Mouse (Mus musculus) CH12.LX (cell line): ENCODE data around the gene Il20rb. TPM values are rescaled to one million over a fixed set of nuclear protein-coding genes. Genes with fewer than 3 reads are reported as not detected.

Experiments
- DNase-seq: peaks from one replicate; pipeline ENCODE4 v3.0.0-alpha.2; 2013; ENCODE audit errors: extremely low read depth
- H3K27ac ChIP-seq: 2 replicates; pipeline ENCODE4 v1.5.1; 2012; ENCODE audit warnings: low read depth, mild to moderate bottlenecking, control low read depth, moderate library complexity; ENCODE audit not compliant: insufficient read depth
- H3K27me3 ChIP-seq: replicated peaks from 2 replicates; pipeline ENCODE3; 2012; ENCODE audit warnings: inconsistent platforms
- H3K36me3 ChIP-seq, 2 experiments: replicated peaks in 1 of 2; 2 replicates each; pipeline versions ENCODE3 to v1.6.1; 2012; ENCODE audit warnings: inconsistent platforms in 1 of 2, low read length in 1 of 2, mild to moderate bottlenecking in 1 of 2, mixed read lengths in 1 of 2, moderate library complexity in 1 of 2; ENCODE audit not compliant: control insufficient read depth in 1 of 2, insufficient read depth in 1 of 2
- H3K4me1 ChIP-seq, 2 experiments: 2 replicates each; pipeline ENCODE4 v1.6.1; 2012; ENCODE audit warnings: inconsistent platforms in 1 of 2, moderate library complexity in 1 of 2; ENCODE audit not compliant: insufficient read depth in 2 of 2, control insufficient read depth in 1 of 2
- H3K4me2 ChIP-seq: 2 replicates; pipeline ENCODE4 v1.6.1; 2012; ENCODE audit warnings: low read depth, mild to moderate bottlenecking, control low read depth; ENCODE audit not compliant: poor library complexity, insufficient read depth, severe bottlenecking
- H3K4me3 ChIP-seq, 3 experiments: fragments of 150-350 bp in 1 of 3; sonication (generic) in 1 of 3; replicated peaks in 1 of 3; 2 replicates each; pipeline versions ENCODE3 to v1.5.1; 2011 to 2012; ENCODE audit warnings: low read depth in 2 of 3, low read length in 2 of 3, mild to moderate bottlenecking in 2 of 3, moderate library complexity in 2 of 3, control low read depth in 1 of 3, improper control_type of control experiment in 1 of 3, inconsistent platforms in 1 of 3, mixed read lengths in 1 of 3; ENCODE audit not compliant: poor library complexity in 1 of 3
- H3K79me2 ChIP-seq: replicated peaks from 2 replicates; pipeline ENCODE4 v1.6.1; 2012; ENCODE audit warnings: mild to moderate bottlenecking, moderate library complexity; ENCODE audit not compliant: control insufficient read depth, poor library complexity, insufficient read depth, severe bottlenecking; ENCODE audit errors: extremely low read depth
- H3K9ac ChIP-seq: 2 replicates; pipeline ENCODE4 v1.6.1; 2012; ENCODE audit warnings: low read depth, mild to moderate bottlenecking, control low read depth, moderate library complexity; ENCODE audit not compliant: insufficient read depth
- H3K9me3 ChIP-seq: replicated peaks from 2 replicates; pipeline ENCODE3; 2012; ENCODE audit warnings: low read length, inconsistent platforms, mixed read lengths
- BHLHE40 ChIP-seq: IDR thresholded peaks from 2 replicates; pipeline ENCODE4 v1.6.1; 2011; ENCODE audit warnings: mild to moderate bottlenecking, low read depth, low read length, improper control_type of control experiment
- CHD1 ChIP-seq: IDR thresholded peaks from 2 replicates; pipeline ENCODE4 v1.6.1; 2012; ENCODE audit warnings: low read depth, low read length, improper control_type of control experiment, inconsistent platforms
- ELF1 ChIP-seq: IDR thresholded peaks from 2 replicates; pipeline ENCODE4 v1.6.1; 2014; ENCODE audit warnings: low read depth, mild to moderate bottlenecking, inconsistent platforms, low read length, improper control_type of control experiment
- EP300 ChIP-seq: IDR thresholded peaks from 2 replicates; pipeline ENCODE4 v1.6.1; 2011; ENCODE audit warnings: low read length, improper control_type of control experiment
- ETS1 ChIP-seq: conservative IDR thresholded peaks from 2 replicates; pipeline ENCODE4 v1.6.1; 2012; ENCODE audit warnings: low read depth, mild to moderate bottlenecking, inconsistent platforms, low read length, improper control_type of control experiment, moderate library complexity
- GABPA ChIP-seq: IDR thresholded peaks from 2 replicates; pipeline ENCODE4 v1.6.1; 2012; ENCODE audit warnings: low read depth, low read length, improper control_type of control experiment, inconsistent platforms; ENCODE audit not compliant: insufficient replicate concordance
- JUN ChIP-seq: IDR thresholded peaks from 2 replicates; pipeline ENCODE4 v1.6.1; 2011; ENCODE audit warnings: low read depth, mild to moderate bottlenecking, low read length, improper control_type of control experiment, moderate library complexity; ENCODE audit not compliant: insufficient read depth
- JUND ChIP-seq: conservative IDR thresholded peaks from 2 replicates; pipeline ENCODE4 v1.6.1; 2011; ENCODE audit warnings: low read depth, low read length, improper control_type of control experiment
- KAT2A ChIP-seq: IDR thresholded peaks from 2 replicates; pipeline ENCODE4 v1.6.1; 2012; ENCODE audit warnings: low read length, improper control_type of control experiment, inconsistent platforms; ENCODE audit not compliant: insufficient replicate concordance
- MAFK ChIP-seq: IDR thresholded peaks from 2 replicates; pipeline ENCODE4 v1.6.1; 2011; ENCODE audit warnings: low read length, improper control_type of control experiment; ENCODE audit not compliant: insufficient replicate concordance
- MAZ ChIP-seq: IDR thresholded peaks from 2 replicates; pipeline ENCODE4 v1.6.1; 2012; ENCODE audit warnings: low read depth, mild to moderate bottlenecking, inconsistent platforms, low read length, improper control_type of control experiment, moderate library complexity
- MEF2A ChIP-seq: IDR thresholded peaks from 2 replicates; pipeline ENCODE4 v1.6.1; 2014; ENCODE audit warnings: low read depth, mild to moderate bottlenecking, inconsistent platforms, low read length, improper control_type of control experiment, borderline replicate concordance
- NRF1 ChIP-seq: IDR thresholded peaks from 2 replicates; pipeline ENCODE4 v1.6.1; 2014; ENCODE audit warnings: low read depth, mild to moderate bottlenecking, inconsistent platforms, low read length, improper control_type of control experiment, moderate library complexity
- PAX5 ChIP-seq: IDR thresholded peaks from 2 replicates; pipeline ENCODE4 v1.6.1; 2012; ENCODE audit warnings: low read length, inconsistent platforms, mixed read lengths
- POLR2AphosphoS2 ChIP-seq: IDR thresholded peaks from 2 replicates; pipeline ENCODE4 v1.6.1; 2011; ENCODE audit warnings: low read depth, low read length, improper control_type of control experiment
- RCOR1 ChIP-seq: conservative IDR thresholded peaks from 2 replicates; pipeline ENCODE4 v1.6.1; 2012; ENCODE audit warnings: low read depth, mild to moderate bottlenecking, inconsistent platforms, low read length, improper control_type of control experiment
- SMC3 ChIP-seq: IDR thresholded peaks from 2 replicates; pipeline ENCODE4 v1.6.1; 2011; ENCODE audit warnings: low read depth, low read length, improper control_type of control experiment
- TCF12 ChIP-seq: IDR thresholded peaks from 2 replicates; pipeline ENCODE4 v1.6.1; 2014; ENCODE audit warnings: low read depth, mild to moderate bottlenecking, inconsistent platforms, low read length, improper control_type of control experiment
- UBTF ChIP-seq: IDR thresholded peaks from 2 replicates; pipeline ENCODE4 v1.6.1; 2012; ENCODE audit warnings: low read depth, mild to moderate bottlenecking, inconsistent platforms, low read length, improper control_type of control experiment, moderate library complexity
- USF1 ChIP-seq: IDR thresholded peaks from 2 replicates; pipeline ENCODE4 v1.6.1; 2014; ENCODE audit warnings: low read depth, mild to moderate bottlenecking, inconsistent platforms, low read length, improper control_type of control experiment
- USF2 ChIP-seq: conservative IDR thresholded peaks from 2 replicates; pipeline ENCODE4 v1.6.1; 2011; ENCODE audit warnings: low read depth, low read length, improper control_type of control experiment
- ZKSCAN1 ChIP-seq: IDR thresholded peaks from 2 replicates; pipeline ENCODE4 v1.6.1; 2012; ENCODE audit warnings: low read depth, inconsistent platforms, low read length, improper control_type of control experiment, borderline replicate concordance
- ZMIZ1 ChIP-seq: IDR thresholded peaks from 2 replicates; pipeline ENCODE4 v1.6.1; 2012; ENCODE audit warnings: low read depth, mild to moderate bottlenecking, inconsistent platforms, low read length, improper control_type of control experiment
- ZNF384 ChIP-seq: IDR thresholded peaks from 2 replicates; pipeline ENCODE4 v1.6.1; 2012; ENCODE audit warnings: low read depth, low read length, improper control_type of control experiment, inconsistent platforms
- dilution Hi-C: fragments of 300-500 bp; cut with MboI; formaldehyde crosslinking; loops from 2 replicates; pipeline ENCODE4 v1.14.3; 2020; ENCODE audit warnings: low sequenced_read_pairs; ENCODE audit not compliant: extremely low pct_unique_long_range_greater_than_20kb, extremely low pct_ligation_motif_present
- in situ Hi-C: fragments of 300-500 bp; cut with MboI; formaldehyde crosslinking; loops from 3 replicates; pipeline ENCODE4 v1.14.3; 2019; ENCODE audit warnings: low sequenced_read_pairs, low pct_ligation_motif_present, low pct_unique_long_range_greater_than_20kb, mixed read lengths
- polyA plus RNA-seq: library from polyadenylated mRNA; unstranded; fragments of >175 nt; gene quantifications from 2 replicates; pipeline ENCODE4 v1.2.1, GENCODE M21; 2012; ENCODE audit warnings: low read depth; ENCODE audit not compliant: insufficient read length
- total RNA-seq, 2 experiments: library from RNA; depleted of rRNA; stranded (reverse); fragments of 300-350 nt in 1 of 2; fragments of >200 nt in 1 of 2; gene quantifications; 2 replicates each; pipeline ENCODE4 v1.2.3; 2012 to 2014

The Il20rb gene
- total and polyA plus RNA-seq, 3 experiments = 0.42 to 3.1 (median 1.2) TPM

DNA sequence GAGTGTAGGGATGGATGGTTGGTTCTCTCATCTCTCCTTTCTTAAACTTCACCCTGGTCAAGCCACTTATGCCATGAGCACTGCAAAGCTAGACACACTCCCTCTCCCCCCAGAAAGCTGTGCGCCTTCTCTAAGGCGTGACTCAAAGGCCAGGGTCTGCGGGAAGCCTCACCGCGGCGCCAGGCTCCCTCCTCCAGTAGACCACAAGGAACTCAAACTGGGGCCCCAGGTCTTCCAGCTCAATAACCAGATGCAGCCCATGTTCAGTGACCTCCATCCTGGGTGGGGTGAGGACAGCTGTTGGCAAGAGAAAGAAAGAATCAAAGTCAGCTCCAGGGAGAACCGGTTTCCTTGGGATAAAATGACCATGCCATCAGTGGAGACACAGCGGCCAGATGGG is 18.4 kb downstream of the Il20rb start:
- no peaks in the 10 kb centered on the region for H3K27me3 ChIP-seq
- no peak for DNase-seq
- dilution Hi-C loops (no loop called here), in situ Hi-C loops (loop anchor here (25.0 kb wide), 1 partner anchor 444 kb away; no protein-coding TSS in a partner anchor)
- TF ChIP-seq USF1 (no peak), JUND (no peak), BHLHE40 (no peak), POLR2AphosphoS2 (no peak), PAX5 (no peak), CHD1 (no peak), ZMIZ1 (no peak), TCF12 (no peak), ZKSCAN1 (no peak), MAZ (no peak), NRF1 (no peak), JUN (no peak), MAFK (no peak), ZNF384 (no peak), ETS1 (no peak), ELF1 (no peak), KAT2A (no peak), USF2 (no peak), MEF2A (no peak), EP300 (no peak)
- no peaks in the 10 kb centered on the region for H3K9me3 ChIP-seq
- H3K4me2 ChIP-seq = no peak overlapping the region
- peaks cover 6 to 42% of the 10 kb centered on the region in 2 experiments for H3K36me3 ChIP-seq
- no peak overlapping the region for H3K27ac ChIP-seq
- H3K79me2 ChIP-seq = no peaks in the 10 kb centered on the region
- no peak overlapping the region for H3K4me3 ChIP-seq
- no peaks in the 10 kb centered on the region for H3K4me1 ChIP-seq
- H3K9ac ChIP-seq = no peak overlapping the region

DNA sequence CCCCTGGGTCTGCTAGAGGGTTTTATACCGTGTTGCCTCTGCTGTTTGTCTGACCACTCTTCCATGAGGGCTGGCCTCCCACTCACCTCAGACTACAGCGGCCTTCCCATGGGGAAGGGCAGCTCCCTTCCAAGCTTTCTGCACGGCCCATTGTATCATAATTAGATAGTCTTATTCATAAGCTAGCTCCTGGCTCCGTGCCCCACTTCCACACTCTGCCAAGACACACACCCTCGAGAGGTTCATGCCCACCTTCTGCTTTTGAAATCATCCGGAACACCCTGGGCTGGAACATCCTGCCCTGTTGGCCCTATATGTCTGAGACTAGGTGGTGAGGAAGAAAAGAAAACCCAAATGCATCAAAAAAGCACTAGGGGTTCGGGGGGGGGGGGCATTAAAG is 18.9 kb downstream of the Il20rb start:
- no peaks in the 10 kb centered on the region for H3K79me2 ChIP-seq
- H3K4me1 ChIP-seq = no peaks in the 10 kb centered on the region
- H3K4me2 ChIP-seq = no peak overlapping the region
- no peak overlapping the region for H3K9ac ChIP-seq
- H3K4me3 ChIP-seq = no peak overlapping the region
- in situ Hi-C loops = loop anchor here (25.0 kb wide), 1 partner anchor 445 kb away; no protein-coding TSS in a partner anchor
- H3K27ac ChIP-seq = no peak overlapping the region
- H3K27me3 ChIP-seq = no peaks in the 10 kb centered on the region
- no peaks in the 10 kb centered on the region for H3K9me3 ChIP-seq
- H3K36me3 ChIP-seq = peaks cover 6 to 38% of the 10 kb centered on the region in 2 experiments
- DNase-seq = no peak
- TF ChIP-seq UBTF (no peak), ZNF384 (no peak), USF1 (no peak), RCOR1 (no peak), SMC3 (no peak), GABPA (no peak)
- TF ChIP-seq, all 38 proteins: peak for 0
- dilution Hi-C loops = no loop called here
